Mouse (Mus musculus) B cell, adult 2 months (primary cell): ENCODE results near the gene Dcst2.

Source experiments
- DNase-seq, 2 experiments: peaks; one replicate each; pipeline ENCODE4 v3.0.0; 2022

Gene Dcst2

DNA sequence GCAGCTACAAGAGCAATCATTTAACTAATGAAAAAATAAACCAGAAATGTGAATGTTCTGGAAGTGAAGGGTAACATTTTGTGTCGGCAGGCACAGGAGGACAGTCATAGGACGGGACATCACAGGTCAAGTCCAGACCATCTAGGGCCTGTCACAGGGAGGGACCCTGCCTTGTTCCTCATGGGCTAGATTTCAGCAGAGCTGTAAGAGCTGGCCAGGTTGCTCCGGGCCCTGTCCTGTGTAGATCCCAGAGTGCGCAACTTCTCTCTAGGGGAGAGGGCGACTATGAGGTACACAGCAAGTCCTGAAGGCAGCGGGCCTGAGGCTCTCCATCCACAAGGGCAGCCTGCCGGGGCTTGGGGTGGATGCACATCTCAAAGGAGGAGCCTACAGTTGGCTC is at the start of gene Dcst2:
Gene Dcst2, plus strand, starts transcription at position 301 of the 400 bp plus-strand sequence.
- DNase-seq, result no peak

DNA sequence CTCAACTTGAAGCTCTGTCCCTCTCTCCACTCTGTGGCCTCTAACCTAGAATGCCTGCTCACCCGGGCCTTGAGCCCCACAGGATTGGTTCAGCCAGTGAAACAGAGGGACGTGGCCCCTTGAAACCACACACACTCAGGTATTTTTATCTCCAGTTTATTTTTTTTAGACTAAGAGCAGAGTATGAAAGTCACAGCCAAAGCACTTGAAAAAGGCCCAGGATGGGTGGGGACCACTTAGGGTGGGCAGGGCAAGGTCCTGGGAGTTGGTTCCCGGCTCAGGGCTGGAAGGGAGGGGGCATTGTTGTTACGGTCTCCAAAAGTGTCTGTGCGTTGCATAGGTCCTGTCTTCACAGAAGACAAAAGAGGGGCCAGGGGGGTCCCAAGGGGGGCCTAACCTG is 47.4 kb upstream of the Dcst2 start:
- no peak for DNase-seq

- no peak for DNase-seq
These were observed 47.0 kb upstream of the Dcst2 start for GRCm38 (mm10) chr3:89314791-89315190.

- DNase-seq, result peak; percentile 79
These were observed 46.4 kb upstream of the Dcst2 start for GRCm38 (mm10) chr3:89315195-89315929.

DNA sequence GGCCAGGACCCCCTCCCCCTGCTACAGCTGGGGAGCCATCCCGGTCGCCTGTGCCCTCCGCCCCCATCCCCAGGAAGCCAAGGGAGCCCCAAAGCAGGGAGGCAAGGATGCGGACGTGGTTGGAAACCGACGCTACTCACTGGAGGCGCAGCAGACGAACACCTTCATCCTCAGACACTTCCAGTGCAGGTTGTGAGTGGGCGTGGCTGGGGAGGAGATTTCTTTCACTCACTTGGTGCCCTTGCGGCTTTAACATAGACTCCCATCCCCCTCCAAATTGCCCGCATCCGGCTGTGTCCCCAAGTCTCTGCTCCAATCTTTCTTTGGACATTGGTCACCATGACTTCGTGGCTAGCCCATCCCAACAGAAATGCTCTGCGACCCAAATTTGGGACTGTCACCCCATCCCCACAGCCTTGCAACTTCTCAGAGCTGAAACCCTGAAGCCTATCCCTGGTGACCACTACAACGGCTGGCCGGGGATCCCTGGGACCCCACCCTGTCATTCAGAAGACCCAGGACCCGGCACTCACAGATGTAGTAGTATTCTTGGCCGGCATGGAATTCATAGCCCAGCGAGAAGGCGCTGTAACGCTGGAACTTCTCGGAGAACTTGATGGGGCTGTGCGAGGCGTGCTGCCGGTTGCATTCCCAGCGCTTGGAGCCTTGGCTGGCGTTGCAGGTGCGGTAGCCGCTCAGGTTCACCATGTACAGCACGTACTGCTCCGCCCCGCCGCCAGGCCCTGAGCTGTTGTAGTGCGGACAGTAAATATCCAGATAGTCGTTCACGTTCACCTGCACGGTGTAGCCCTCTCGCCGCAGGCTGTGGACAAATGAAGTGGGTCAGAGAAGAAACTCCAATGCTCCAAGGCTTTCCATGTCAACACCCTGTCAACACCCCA is 45.6 kb upstream of the Dcst2 start:
- peak; percentile 21 to 23 for DNase-seq

DNA sequence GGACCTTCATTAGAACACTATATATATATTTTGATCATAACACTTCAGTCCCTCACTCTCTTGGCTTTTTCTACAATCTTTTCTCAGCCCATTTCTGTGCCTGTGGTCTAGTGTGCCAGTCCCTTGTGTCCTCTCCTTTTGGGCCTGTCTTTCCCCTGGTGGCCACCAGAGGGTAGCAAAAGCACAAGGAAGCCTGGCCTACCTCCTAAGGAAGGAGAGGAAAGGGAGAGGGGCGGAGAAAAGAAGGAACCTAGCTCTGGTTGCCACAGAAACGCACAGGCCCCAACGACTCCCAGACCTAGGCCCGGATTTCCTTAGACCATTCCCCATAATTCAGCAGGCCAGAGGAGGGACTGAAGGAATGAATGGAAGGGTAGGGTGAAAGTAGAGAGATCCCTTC is 44.9 kb upstream of the Dcst2 start:
- DNase-seq, result peak; percentile 71 to 77

- DNase-seq, result no peak
These were observed 44.5 kb upstream of the Dcst2 start for GRCm38 (mm10) chr3:89317246-89317645.

GRCm38 (mm10) chr3:89318316-89318715 is 43.5 kb upstream of the Dcst2 start:
- DNase-seq, result no peak

- DNase-seq, result peak in 1 of 2 experiments; percentile 17
These were observed 42.7 kb upstream of the Dcst2 start for GRCm38 (mm10) chr3:89318971-89319590.

DNA sequence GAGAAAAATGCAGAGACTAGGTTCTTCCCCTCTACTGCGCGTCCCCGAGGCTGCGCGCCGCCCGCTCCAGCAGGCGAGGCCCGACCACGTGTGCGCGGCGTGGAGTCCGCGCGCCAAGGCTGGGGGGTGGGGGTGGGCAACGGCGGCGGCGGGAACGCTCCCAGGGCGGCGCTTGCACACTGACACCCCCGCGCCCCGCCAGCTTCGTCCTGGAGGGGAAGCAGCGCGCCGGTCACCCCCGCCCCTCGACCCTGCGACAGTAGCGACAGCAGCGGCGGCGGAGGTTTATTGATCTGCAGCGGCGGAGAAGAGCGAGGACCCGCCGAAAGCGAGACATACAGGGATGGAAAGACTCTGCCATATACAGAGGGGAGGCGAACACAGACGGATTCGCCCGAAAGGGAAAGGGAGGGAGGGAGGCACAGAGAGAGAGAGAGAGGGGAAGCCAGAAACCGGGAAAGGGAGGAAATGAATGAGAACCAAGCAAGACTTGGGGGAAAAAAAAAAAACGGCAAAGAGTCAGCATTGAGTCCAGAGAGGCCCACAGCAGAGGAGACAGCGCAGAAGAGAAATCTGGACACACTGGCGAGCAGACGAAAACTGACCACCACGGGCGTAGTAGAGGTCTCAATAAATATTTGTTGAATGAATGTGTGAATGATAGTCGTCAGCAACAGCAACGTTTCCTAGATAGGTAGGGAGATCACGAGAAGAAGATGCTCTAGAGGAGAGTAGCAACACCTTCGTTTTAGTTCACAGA is 42.0 kb upstream of the Dcst2 start:
- peak; percentile 43 to 45 for DNase-seq

DNA sequence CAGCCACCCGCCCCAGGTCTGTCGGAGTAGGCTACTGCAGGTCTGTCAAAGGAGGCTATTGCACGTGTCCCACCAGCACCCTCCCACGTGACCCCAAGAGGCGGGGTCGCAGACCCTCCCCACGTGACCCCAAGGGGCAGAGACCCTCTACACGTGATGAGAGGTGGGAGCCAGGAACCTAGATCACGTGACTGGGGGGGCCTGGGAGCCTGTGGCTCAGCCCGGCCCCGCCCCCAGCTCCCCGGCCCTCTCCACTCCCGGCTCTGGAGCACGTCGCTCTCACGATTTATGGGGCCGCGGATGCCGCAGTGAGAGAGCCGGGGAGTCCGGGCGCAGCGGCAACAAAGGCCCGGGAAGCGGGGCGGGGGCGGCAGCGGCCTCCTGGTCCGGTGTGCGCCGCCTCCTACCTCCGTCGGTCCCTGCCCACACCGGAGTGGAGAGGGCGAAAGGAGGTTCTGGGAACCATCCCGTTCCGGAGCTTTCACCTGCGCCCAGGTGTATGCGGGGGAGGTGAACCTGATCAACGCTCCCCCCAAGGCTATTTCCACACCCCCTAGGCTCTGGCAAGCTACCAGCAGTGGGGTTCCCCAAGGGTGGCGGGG is 41.1 kb upstream of the Dcst2 start:
- peak; percentile 29 to 32 for DNase-seq

DNA sequence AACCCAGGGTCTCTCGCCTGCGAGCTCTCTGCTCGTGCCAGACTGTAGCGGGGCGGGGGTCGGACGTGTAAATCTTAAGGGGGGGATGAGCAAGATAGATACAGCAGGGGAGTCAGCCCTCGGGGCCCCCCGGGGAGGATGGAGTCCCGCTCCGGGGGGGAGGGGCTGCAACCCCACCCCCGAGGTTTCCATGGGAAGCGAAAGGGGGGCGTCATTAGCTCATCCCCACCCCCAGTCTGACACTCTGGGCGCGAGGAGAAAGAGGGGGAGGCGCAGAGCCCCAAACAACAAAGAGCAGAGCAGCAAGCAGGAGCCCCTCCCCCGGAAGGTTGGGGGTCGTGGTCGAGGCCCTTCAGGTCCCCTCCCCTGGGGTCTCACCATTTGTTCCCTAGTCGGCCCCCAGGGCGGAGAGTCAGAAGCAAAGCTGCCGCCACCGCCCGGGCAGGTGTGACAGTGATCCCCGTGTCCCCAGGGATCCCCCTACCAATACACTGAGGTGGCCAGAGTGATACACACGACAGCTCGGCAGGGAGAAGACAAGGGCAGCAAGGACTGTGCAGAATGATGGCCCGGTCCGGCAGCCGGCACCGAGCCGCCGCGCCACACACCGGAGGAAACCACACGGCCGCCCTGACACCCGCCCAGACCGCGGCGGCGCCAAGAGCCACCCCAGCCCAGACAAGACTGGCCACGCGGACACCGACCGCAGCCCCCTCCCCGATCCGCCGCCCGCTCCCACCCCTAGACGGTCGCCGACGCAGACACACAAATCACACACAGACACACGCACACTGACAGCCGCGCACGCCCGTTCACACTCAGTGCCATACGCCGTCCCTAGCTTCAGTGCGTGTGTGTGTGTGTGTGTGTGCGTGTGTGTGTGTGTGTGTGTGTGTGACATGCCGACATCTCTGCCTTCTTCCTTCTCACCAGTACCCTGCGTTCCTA is 40.3 kb upstream of the Dcst2 start:
- DNase-seq, result peak; percentile 56 to 57

GRCm38 (mm10) chr3:89322131-89322500 is 39.7 kb upstream of the Dcst2 start:
- DNase-seq, result no peak

- DNase-seq, result peak; percentile 56 to 59
These were observed 39.1 kb upstream of the Dcst2 start, which contains the start of gene Efna3 for GRCm38 (mm10) chr3:89322514-89323165. Efna3 (minus strand) TSS chr3:89322965.

- DNase-seq, result no peak
These were observed 35.9 kb upstream of the Dcst2 start for GRCm38 (mm10) chr3:89325882-89326281.

DNA sequence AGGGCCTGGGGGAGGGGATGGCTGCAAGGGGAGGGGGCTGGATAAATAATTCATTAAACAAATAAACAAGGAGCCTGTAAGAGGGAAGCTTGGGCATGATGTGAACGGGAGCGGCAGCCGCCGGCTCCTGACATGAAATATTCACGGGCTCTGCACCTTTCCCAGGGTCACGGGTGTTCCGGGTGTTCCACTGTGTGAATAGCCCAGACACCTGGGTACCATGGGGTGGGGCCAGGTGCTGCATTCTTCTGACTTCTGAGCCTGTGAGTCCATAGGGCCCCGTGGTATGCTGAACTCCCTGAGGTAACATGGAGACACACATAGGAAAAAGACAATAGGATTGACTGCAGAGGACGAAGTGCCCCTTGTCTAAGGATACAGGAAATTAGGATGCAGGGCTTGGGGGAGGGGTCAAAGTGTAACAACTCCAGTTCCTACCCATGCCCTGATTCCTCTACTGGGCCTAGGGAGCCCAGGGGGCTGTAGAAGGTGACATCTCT is 34.4 kb upstream of the Dcst2 start:
- no peak for DNase-seq

GRCm38 (mm10) chr3:89328623-89329022 is 33.2 kb upstream of the Dcst2 start:
- DNase-seq, result no peak

- DNase-seq, result no peak
These were observed 31.4 kb upstream of the Dcst2 start for GRCm38 (mm10) chr3:89330346-89330745.

- DNase-seq, result no peak
These were observed 30.8 kb upstream of the Dcst2 start for GRCm38 (mm10) chr3:89330948-89331347.

- DNase-seq, result no peak
These were observed 30.2 kb upstream of the Dcst2 start for GRCm38 (mm10) chr3:89331561-89331960.
